Mouse (Mus musculus): ENCODE results near the gene Edaradd.

Gene Edaradd

GRCm38 (mm10) chr13:12519955-12520584 lies at the start of gene Edaradd:
Edaradd (minus strand) TSS chr13:12520438.
- peak; percentile 37 for DNase-seq (ENCODE audit: low spot score)

DNA sequence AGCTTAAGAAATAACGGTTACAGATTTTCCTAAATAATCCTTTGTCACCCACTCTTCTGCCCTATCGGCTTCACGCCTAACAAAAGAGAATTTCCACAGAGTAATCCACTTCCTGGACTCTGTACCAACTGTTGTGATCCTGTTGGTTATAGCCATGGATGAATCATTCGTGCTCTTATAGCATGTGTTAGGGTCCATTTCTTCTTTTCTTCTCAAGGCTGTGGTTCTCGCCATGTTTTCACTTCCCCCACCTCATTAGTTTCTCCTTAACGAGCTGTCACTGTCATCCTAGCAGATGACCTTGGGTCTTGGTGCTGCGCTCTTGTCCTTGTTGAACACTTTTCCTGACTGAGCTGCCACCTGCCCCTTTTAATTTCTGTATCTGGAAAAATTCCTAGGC lies 49.5 kb upstream of the Edaradd start:
- DNase-seq (ENCODE audit: low spot score), result no peak

DNA sequence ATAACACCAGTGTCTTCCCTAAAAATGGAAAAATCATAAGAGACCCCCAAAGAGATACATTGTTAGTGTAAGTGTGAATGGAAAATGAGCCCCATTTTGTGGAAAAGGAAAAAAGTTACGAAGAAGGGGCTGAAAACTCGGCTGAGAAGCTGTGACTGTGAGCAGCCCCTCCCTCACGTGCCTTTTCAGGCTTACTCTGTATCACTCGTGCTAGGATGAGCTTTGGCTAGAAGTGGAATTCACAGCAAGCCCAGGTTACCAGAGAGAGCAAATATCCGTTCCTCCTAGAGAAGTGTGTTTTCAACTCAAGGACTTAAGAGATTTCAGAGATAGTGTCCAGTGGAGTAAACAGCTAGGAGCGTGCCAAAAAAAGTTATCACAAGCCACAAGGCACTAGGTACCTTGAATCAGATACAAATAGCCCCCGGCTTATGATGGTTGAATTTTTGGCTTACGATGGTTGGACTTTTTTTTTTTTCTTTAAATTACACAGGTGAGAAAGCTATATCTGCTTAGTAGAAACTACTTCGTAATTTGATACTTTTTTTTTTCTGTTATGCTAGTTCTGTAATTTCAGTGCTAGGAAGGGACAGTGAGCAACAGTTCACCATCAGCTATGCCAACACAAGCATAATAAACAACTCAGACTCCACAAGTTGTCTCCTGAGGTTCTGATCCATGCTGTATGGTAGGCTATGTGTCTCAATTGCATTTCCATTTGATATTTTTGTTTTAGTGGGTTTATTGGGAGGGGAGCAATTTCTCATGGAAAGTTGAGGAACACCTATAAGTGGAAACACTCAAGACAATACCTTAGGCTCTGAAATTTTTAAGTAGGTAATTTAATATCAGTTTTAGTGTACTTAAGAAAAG lies 48.6 kb upstream of the Edaradd start:
- DNase-seq (ENCODE audit: low spot score), result no peak

DNA sequence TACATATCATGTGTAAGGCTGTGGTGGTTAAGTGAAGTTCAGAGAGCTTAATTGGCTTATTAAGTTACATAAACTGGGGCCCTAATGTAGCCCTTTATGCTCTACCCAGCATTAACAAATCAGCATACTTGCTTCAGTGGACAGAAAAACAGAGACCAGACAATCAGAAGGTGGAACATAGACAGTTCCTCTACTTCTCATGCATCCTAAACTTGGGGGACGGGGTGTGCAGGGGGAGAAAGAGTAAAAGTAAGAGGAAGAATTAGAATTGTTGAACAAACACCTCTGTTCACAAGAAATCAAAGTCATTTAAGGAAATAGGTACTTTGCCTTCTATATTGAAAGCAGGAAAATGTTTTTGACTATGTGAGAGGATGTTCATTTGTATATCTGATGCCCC lies 47.7 kb upstream of the Edaradd start:
- no peak for DNase-seq (ENCODE audit: low spot score)

DNA sequence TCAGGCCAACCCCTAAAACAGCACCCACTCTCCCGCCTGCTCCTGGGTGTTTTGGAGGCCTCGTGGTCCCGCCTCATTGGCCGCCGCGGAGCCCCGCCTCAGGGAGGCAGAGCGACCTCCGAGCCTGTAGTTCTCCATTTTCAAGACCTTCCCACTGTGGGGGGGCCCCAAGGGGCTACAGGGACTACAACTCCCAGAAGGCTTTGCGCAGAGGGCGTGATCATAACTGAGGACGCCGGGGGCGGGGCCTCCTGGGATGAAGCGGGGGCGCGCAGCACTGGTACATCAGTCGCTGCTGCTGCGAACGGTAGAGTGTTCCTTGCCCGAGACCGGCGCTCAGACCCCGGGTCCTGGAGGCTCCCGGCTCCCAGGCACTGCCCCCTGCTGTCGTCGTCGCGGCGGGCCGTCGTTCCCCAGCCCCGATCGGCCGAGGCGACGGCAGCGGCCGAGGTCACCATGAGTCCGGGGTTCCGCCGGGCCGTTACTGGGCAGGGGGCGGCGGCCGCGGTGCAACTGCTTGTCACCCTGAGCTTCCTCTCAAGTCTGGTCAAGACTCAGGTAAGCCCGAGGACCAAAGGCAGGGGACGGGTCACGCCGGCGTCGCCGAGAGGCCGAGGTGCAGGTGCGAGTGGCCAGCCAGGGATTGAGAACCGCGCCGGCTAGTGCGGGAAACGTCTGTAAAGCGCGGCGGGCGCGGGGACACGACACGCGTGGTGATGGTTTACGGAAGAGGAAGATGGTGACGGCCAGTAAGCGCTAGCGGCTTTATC lies 45.6 kb upstream of the Edaradd start, which contains the start of gene Ero1lb:
TSS of gene Ero1lb (plus strand) at position 254 of the 770 bp plus-strand sequence.
- peak; percentile 99 for DNase-seq (ENCODE audit: low spot score)

GRCm38 (mm10) chr13:12562256-12562655 lies 42.0 kb upstream of the Edaradd start:
- no peak for DNase-seq (ENCODE audit: low spot score)

DNA sequence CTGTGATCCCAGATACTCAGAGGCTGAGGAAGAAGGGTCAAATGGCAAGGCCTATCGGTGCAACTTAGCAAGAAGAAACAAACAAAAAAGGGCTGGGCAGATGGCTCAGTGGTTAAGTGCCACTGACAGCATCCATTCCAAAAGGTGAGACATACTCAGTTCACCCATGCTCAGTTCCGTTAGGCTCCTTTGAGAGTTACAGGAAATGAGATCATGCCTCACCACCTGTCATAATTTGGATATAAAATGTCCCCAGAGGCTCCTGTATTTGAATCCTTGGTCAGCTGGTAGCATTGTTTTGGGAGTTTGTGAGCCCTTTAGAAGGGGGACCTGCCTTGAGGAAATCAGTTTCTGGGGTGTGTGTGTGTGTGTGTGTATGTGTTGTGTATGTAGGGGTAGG lies 41.5 kb upstream of the Edaradd start:
- DNase-seq (ENCODE audit: low spot score), result no peak

- no peak for DNase-seq (ENCODE audit: low spot score)
These were observed 39.4 kb upstream of the Edaradd start for GRCm38 (mm10) chr13:12559462-12560120.

DNA sequence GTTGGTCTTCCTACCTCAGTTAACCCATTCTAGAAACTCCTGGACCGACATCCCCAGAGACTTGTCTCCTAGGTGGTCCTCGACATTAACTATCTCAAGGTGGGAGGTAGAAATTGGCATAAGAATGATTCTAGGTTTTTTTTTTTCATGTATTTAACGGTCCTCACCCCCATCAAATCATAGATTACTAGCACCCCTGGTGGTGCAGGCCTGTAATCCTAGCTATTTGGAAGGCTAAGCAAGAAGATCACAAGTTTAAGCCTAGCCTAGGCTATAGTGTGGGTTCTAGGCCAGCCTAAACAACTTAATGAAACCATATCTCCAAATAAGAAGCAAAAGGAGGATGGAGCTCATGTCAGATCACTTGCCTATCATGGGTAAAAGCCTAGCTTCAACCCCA lies 38.8 kb upstream of the Edaradd start:
- no peak for DNase-seq (ENCODE audit: low spot score)

DNA sequence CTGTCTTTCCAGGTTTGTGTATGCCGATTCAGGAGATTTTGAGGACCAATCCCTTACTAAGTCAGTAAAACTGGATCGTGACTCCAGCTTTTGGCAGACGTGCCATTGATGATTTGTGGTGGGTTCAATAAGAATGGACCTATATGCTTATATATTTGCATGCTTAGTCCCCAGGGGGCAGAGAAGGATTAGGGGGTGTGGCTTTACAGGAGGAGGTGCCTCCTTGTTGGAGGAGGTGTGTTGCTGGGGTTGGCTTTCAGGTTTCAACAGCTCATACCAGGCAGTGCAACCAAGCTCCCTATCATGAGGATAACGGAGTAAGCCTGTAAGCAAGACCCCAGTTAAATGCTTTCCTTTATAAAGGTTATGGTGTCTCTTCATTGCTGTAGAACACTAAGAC lies 34.0 kb upstream of the Edaradd start:
- no peak for DNase-seq (ENCODE audit: low spot score)

DNA sequence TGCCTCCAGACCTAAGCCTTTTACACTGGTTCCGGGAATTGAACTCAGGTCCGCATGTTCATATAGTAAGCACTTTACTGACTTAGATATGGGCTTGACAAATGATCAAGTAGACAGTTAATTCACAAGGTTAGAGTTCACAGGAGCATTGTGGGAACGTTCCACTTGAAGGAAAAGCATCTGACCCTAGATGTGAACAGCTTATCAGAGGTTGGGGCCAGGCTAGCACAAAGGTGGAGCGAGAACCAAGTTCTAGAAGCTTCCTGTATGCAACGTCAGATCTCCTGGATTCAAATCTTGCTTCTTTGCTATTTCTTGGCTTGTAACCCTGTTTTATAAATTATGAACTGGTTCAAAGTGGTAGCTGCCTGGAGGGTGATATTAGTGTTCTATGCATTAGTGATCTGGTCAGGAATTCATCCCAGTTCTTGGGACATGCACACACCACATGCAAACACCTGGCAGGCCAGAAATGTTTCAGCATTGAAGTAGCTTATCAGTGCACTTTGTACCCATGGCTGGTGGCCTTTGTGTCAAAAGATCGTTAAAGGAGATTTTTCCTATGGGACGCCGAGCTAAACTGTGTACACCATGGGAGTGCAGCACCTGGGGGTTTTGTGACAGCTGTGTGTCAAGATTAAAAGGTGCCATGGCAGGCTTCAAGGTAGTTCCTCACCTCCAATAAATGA lies 23.8 kb upstream of the Edaradd start:
- no peak for DNase-seq (ENCODE audit: low spot score)

GRCm38 (mm10) chr13:12543246-12543645 lies 23.0 kb upstream of the Edaradd start:
- no peak for DNase-seq (ENCODE audit: low spot score)

DNA sequence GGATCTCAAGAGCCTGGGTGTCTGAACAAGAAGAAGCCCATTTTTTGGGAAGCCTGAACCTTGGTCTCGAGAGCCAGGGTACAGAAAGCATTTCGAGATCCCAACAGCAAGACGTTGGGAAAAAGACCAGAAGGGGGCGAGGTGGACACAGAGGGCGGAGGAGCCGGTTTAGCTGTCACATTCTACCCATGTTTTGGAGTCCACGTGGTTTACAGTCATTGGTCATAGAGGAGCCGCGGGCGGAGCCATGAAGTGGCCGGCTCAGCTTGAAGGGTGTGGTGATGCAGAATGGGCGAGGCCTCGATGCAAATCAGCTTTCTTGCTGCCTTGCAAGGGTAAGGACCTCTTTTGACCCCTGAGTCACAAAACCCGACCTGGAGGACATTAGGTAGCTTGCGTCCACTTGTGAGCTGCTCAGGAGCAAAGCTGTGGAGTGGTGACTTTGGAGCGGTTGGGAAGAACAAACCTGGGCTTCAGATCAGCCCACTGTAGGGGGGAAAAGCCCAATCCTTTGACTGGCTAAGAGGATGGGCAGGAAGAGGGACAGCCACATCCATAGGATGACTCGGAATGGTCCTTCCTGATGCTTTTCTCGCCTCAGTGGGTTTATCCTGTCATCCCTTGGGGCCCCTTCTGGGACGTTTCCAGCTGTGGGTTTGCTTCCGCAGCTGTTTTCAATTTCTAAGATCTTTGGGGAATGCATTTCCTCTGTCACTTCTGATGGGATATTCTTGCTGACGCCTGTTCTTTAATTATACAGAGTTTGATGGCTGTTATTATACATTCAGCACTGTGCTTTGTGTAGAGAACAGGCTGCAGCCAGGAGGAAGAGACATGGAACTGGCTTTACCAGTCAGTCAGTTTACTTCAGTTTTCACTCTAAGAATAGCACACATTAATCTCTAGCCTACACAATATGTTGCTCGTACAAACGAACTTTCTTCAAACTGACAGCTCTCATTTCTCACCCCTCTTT lies 22.1 kb upstream of the Edaradd start:
- peak; percentile 53 for DNase-seq (ENCODE audit: low spot score)

DNA sequence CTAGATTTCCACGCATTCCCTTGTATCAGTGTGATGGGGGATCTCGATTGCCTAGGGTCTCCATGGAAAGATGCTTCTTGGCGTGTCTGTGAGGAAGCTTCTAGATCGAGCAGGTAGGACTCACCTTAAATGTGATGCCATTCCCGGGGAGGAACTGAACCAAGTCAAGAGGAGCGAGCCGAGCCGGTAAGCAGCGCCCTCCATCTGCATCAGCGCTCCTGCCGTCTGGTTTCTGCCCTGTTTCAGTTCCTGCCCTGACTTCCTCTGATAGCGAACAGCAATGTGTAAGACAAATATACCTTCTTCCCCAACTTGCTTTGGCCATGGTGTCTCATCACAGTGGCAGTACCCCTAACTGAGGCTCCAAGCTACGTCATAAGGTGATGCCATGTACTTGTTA lies 19.9 kb upstream of the Edaradd start:
- DNase-seq (ENCODE audit: low spot score), result no peak

- no peak for DNase-seq (ENCODE audit: low spot score)
These were observed 19.5 kb upstream of the Edaradd start for GRCm38 (mm10) chr13:12539716-12540115.

- DNase-seq (ENCODE audit: low spot score), result no peak
These were observed 17.7 kb upstream of the Edaradd start for GRCm38 (mm10) chr13:12537971-12538370.

DNA sequence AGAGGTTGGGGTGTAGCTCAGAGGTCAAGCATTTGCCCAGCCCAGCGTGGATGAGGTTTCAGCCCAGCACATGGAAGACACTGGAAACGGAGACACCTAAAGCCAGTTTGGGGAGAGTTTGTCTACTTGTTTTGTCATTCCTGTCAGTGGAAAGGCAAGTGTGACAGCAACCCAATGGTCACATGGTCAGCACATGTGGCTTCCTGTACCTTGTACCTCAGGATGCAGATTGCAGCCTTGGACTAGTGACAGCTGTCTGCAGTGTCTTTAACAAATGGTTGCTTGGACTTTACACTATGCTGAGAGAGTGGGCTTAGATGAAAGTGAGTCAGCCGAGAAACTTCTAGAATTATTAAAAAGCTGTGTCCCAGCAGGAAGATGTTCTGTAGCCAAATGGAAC lies 14.4 kb upstream of the Edaradd start:
- no peak for DNase-seq (ENCODE audit: low spot score)

- no peak for DNase-seq (ENCODE audit: low spot score)
These were observed 5.4 kb upstream of the Edaradd start for GRCm38 (mm10) chr13:12525678-12526077.

DNA sequence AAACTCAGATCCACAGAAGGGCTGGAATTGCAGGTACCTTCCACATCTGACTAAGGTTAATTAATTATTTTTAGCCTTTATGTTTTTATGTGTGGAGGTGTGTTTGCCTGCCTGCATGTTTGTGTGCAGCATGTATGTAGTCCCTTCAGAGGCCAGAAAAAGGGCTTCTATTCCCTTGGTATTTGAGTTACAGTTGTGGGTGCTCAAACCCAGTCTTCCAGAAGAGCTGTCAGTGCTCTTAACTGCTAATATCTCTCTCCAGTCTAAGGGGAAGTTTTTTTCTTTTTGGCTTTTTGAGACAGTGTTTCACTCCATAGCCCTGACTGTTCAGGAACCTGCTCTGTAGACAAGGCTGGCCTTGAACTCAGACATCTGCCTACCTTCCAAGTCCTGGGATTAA lies 2.1 kb upstream of the Edaradd start:
- DNase-seq (ENCODE audit: low spot score), result no peak

DNA sequence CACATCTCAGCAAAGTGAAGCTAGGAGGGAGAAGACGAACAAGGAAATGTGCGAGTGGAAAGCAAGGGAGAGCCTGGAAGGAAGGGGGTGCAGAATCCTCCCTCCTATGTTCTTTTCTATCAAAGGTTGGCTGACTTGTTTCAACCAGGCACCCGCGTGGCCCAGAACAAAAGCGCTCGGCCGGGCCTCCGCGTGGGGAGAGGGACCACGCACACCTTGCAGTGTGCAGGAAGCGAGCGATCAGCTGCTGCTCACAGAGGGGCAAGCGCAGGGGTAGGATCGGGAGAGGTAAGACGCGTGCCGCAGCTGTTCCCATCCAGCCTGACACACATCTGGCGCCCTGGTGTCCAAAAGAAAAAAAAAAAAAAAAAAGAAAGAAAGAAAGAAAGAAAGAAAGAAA lies 867 bp downstream of the Edaradd start:
- no peak for DNase-seq (ENCODE audit: low spot score)

Measured in ovary, adult 18-20 months (tissue).